Mouse (Mus musculus) brain, embryonic 18.5 days (tissue): ENCODE measurements at regions not wholly inside any gene's neighbourhood (a gene's known extent, or its start where the extent isn't known, plus 50 kb on each side); places are given as distances from the start of the nearest gene placed in this dataset.

Experiments used
- DNase-seq: peaks from one replicate; pipeline ENCODE4 v3.0.0-alpha.2; 2012; ENCODE audit warnings: low read depth, low spot score

DNA sequence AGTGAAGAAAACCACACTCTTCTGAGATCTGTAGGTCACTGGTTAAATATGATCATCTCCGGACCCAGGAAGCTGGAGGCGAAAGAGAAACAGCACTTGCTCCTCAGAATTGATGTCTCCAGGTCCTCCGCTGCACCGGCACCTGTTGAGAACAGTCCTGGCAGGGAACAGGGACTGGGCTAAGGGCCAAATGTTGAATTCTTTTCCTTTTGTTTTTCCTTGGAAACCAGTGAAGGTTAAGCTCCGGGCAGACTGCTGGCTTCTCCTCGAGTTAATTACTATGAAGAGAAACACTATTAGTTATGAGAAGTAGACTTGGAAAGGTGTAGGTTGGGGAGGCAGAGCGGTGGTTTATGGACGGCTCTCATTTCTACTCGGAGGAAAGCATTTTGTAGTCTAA lies 242.7 kb downstream of the Rngtt start:
- no peak for DNase-seq

- no peak for DNase-seq
Measured at GRCm38 (mm10) chr4:33554606-33555005, 244.5 kb downstream of the Rngtt start.

DNA sequence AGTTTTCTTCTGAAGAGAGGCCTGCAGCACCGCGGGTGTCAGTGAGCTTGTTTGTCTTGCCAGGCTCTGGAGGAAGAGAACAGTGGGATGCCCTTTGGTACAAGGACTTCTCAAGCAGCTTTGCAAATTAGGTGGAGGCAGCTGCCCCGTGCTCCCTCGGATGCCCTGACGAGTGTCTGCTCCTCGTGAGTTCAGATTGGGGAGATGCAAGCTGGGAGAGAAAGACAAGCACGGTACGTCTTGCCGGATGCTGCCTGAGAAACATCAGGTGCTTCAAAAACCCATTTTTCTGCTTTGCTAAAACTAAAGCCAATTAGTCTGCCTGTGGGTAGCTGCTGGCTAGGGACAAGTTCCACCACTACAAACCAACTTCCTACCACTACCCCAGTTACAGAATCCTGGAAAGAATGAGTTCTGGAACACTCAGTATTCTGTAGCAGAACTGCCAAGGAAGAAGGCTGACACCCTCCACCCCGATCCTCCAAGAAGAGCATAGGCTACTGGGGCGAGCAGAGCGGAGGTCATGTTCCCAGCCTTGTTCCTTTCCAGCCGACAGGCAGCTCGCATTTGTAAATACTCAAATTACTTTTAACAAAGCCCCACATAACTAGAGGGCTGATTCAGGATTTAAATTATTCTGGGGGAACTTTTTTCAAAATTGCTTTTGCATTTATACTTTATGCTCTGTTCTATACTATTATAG lies 245.3 kb downstream of the Rngtt start:
- no peak for DNase-seq

DNA sequence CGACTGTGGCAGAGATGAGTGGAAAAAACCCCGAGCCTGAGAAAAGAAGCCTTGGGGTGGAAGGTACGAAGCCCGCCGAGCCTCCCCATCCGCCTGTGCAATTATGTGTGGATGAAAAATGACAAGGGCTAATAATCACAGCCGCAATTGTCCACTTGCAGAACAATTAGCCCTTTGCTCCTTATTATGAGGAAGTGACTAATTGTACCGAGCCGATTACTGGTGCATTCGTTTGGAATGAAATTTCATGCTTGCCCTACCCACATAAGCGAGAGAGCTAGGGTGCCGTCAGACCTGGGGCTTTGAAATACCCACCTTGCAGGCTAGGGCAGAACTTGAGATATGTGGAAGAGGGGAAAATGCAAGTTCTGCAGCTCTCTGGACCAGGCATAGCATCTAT lies 245.9 kb downstream of the Rngtt start:
- DNase-seq = no peak

- DNase-seq = no peak
Measured at GRCm38 (mm10) chr4:33556661-33557540, 246.8 kb downstream of the Rngtt start.

DNA sequence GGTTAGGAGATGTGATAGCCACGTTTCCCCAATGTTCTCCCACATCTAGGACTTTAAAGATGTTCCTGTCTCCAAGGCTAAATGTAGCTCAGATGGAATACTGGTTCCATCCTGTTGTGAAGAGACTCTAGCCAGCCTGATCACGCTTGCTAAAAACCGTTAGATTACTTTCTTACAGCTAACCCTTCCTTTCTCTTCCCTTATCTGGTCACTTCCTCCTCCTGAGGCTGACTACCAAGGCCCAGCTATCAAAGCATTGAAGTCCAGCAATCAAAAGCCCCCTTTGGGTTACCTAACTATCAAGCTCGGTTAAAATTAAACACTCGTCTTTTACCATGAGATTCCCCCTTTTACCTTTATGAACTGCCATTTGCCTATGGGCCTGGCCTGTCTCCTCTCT lies 260.2 kb downstream of the Rngtt start:
- DNase-seq = no peak

- no peak for DNase-seq
Measured at GRCm38 (mm10) chr4:33571351-33571750, 261.2 kb downstream of the Rngtt start.

GRCm38 (mm10) chr4:33577631-33578030 lies 267.5 kb downstream of the Rngtt start:
- DNase-seq = no peak

DNA sequence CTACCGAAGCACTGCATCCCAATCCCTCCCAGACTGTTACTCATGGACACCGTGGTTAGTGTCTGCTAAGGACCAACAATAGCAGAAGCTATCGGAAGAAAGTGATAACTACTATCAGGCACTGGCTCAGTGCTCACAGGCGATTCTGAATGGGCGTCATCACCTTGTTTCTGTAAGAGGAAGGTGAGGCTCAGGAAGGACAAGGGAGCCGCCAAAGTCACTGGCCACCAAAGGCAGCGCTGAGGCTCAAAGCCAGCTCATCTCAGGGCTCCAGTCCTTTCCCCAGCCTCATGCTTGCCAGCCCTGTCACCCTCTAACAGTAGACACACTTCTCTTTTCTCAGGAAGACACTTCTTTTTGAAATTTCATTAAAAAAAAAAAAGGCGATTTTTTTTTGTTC lies 270.4 kb downstream of the Rngtt start:
- no peak for DNase-seq

GRCm38 (mm10) chr4:33581180-33581591 lies 271.1 kb downstream of the Rngtt start:
- DNase-seq = no peak

GRCm38 (mm10) chr4:33581766-33582525 lies 271.8 kb downstream of the Rngtt start:
- DNase-seq = no peak

DNA sequence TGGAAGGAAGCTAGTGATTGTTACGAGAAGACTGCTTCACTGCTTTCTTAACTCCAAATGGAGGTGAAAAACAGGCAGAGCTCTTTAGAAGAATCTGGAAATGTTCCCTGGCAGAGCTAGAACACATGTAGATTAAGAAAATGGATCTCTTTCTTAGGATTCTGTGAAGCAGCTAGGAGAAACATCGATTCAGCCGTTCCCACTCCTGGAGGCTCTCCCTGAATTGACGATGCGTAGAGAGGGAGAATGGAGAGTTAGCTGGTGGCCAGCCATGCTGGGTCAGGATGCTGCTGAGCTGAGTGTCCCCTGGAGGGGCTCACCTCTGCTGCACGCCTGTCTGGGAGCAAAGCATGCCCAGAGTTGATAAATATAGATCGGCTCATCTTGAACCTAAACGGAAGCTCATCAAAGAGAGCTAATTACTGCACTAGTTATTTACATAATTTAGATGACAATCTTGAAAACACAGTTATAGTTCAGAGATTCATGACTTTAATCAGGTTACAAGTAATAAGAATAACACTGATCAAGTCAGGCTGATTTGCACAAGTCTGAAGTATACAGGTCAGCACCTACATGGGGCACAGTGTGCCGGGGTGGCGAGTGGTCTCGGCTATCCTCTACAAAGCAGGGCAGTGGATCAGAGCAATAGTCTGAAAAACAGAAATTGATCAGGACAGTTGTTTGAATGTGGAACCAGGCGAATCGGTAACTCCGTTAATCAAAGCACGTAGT lies 273.0 kb downstream of the Rngtt start:
- DNase-seq = no peak

DNA sequence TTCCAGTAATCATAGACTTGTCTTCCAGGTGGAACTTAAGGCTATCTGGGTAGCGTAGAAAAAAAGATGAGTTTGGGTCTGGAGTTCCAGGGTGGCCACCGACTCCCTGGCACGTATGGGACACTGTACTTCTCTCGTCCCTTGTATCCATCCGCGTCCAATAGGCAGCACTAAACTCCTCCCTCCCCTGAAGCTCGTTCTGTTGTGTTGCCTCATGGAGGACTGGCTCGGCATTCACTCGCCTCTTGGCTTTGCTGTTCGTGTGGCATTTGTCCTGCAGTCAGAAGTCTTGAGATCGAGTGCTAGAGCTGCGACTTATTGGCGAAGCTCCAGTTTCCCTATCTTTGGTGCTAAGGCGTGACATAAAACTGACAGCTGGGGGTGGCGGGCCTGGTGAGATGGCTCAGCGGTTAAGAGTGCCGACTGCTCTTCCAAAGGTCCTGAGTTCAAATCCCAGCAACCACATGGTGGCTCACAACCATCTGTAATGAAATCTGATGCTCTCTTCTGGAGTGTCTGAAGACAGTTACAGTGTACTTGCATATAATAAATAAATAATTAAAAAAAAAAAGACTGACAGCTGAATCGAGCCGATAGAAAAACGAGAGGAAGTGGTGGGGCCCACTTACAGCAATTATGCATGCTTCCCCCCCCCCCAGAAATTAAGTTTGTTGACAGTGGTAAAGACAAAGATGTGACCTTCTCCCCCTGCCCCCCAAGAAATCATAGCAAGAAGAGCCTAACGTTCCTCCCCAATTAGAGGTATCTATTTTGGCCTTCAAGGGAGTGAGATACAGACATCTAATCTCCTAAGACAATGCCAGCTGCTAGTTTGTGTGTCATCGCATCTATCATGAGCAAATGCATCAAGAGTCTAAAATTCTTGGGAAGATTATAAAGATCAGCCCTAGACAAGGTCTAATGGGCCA lies 274.1 kb downstream of the Rngtt start:
- DNase-seq = no peak

- DNase-seq = no peak
Measured at GRCm38 (mm10) chr4:33585821-33586220, 275.7 kb downstream of the Rngtt start.

DNA sequence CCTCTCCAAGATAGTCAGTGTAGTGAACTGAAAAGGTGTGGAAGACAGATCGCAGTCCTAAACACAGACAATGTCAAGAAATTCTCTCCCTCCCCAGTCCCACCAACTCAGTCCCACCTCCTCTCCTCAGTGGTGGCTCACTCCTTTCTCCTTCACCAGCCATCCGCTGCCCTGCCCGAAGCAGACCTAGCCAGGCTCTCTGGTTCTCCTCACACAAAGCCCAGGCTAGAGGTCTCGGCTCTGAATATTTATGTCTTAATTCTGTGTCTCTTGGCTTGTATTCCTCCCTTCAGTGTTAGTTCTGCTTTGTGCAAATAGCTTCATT lies 276.1 kb downstream of the Rngtt start:
- no peak for DNase-seq

- DNase-seq = peak; percentile 47
Measured at GRCm38 (mm10) chr4:33586615-33587451, 276.7 kb downstream of the Rngtt start.

- no peak for DNase-seq
Measured at GRCm38 (mm10) chr4:33587666-33588065, 277.6 kb downstream of the Rngtt start.

DNA sequence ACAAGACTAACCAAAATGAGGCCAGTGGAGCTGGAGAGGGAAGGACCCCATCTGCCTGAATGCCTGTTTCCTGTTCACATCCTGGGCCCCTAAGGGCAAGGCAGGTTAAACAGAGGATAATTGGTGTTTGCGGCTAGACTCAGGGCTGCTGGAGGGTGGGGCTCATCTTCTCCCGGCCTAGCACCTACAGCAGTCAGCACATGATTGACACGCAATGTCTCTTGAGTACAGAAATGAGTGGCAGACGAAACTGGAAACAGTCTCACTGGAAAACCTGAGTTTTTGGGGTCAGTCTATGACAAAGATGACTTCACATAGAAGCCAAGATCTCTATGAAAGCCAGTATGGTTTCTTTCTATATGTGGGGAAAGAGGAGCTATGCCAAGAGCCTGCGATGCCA lies 278.0 kb downstream of the Rngtt start:
- DNase-seq = no peak

DNA sequence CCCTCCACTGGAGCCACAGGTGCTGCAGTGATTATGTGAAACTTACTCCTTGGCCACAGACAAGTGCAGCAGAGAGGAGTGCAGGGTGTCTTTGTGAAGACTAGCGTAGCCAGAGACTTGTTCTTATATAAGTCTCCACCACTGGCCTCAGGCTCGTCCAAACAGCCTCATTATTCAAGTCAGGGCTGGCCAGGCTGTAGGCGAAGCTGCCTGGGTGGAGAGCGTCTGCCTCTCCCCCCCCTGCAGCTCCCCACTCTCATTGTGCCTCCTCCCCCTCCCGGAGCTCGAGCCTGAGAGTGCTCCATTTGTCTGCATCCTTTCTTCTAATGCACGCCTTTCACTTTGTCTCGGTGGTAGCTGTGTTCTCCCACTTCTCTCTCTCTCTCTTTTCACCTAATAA lies 279.1 kb downstream of the Rngtt start:
- DNase-seq = no peak
